20 mouse cellular contexts compared by ENCODE assay signal in genomic region chr17:29043583-29043982, GRCm38 (mm10). TPM values are rescaled to one million over a fixed set of nuclear protein-coding genes. Genes with fewer than 3 reads are reported as not detected.
DNase-seq lines count a peak whose midpoint lies in the region; ATAC-seq and TF ChIP-seq lines count a peak whose summit lies in the region.
"Had no signal": no experiment of that assay in that cellular context is flagged by ENCODE, and none has a peak within 500 bp of the region (broad histone marks: within the 10 kb centered on the region; RNA-seq: fewer than 3 reads in every experiment).

No protein-coding gene starts in this region.

- TF ChIP-seq RAD21 in MEL (IDR thresholded peaks at IDR 0.05; ENCODE audit: low read depth, low read length): no peak

- peak; percentile 88 for DNase-seq in midbrain, embryonic 11.5 days (ENCODE audit: low spot score, missing footprints)
- DNase-seq in midbrain, embryonic 10.5 days (ENCODE audit: low spot score): no peak
- DNase-seq in 416B (ENCODE audit: low read depth): peak; percentile 36
- DNase-seq in MEL (ENCODE audit: low read depth, low spot score): no peak
- no peak for DNase-seq in thymus, postnatal 10 days (ENCODE audit: low spot score in 2 of 2)
- DNase-seq: adrenal gland, postnatal 10 days; cerebellum, adult 11 months; cerebellum, adult 2 months; cerebellum, adult 9-11 months; cerebellum, postnatal 25 days; gastrocnemius, postnatal 25 days had no signal

- H3K4me2 ChIP-seq in midbrain, embryonic 11.5 days: no peak overlapping the region
- H3K4me2 ChIP-seq in myocyte (ENCODE audit: low read depth): no peak overlapping the region
- H3K4me2 ChIP-seq in forebrain, embryonic 16.5 days (ENCODE audit: low read length): no peak overlapping the region
- H3K4me2 ChIP-seq: embryonic facial prominence, embryonic 12.5 days; embryonic facial prominence, embryonic 15.5 days; heart, embryonic 11.5 days; hindbrain, embryonic 12.5 days; hindbrain, embryonic 15.5 days; intestine, embryonic 15.5 days had no signal

- H3K9me3 ChIP-seq in midbrain, embryonic 11.5 days (ENCODE audit: control insufficient read depth, low read length): no peaks in the 10 kb centered on the region
- H3K9me3 ChIP-seq in midbrain, embryonic 10.5 days (replicated peaks): no peaks in the 10 kb centered on the region
- no peaks in the 10 kb centered on the region for H3K9me3 ChIP-seq in MEL (replicated peaks; ENCODE audit: insufficient read depth, low read length)
- no peaks in the 10 kb centered on the region for H3K9me3 ChIP-seq in forebrain, embryonic 16.5 days (ENCODE audit: control insufficient read depth, low read length)
- H3K9me3 ChIP-seq: embryonic facial prominence, embryonic 12.5 days; embryonic facial prominence, embryonic 15.5 days; hindbrain, embryonic 12.5 days; hindbrain, embryonic 15.5 days; intestine, embryonic 15.5 days had no signal

- ATAC-seq in midbrain, embryonic 11.5 days (ENCODE audit: low FRiP score): no peak
- ATAC-seq in forebrain, embryonic 16.5 days: no peak
- ATAC-seq: forebrain, embryonic 14.5 days; intestine, embryonic 15.5 days had no signal

- peaks cover 36% of the 10 kb centered on the region for H3K36me3 ChIP-seq in midbrain, embryonic 11.5 days (ENCODE audit: control insufficient read depth, insufficient read depth, low read length)
- H3K36me3 ChIP-seq in midbrain, embryonic 10.5 days: peaks cover 92% of the 10 kb centered on the region
- H3K36me3 ChIP-seq in MEL (ENCODE audit: control insufficient read depth in 1 of 2, insufficient read depth in 2 of 2, low read length in 2 of 2) (peaks cover 43 to 47% of the 10 kb centered on the region in 2 experiments), myocyte (ENCODE audit: control insufficient read depth, insufficient read depth) (peaks cover 76% of the 10 kb centered on the region)
- H3K36me3 ChIP-seq in forebrain, embryonic 16.5 days (ENCODE audit: control insufficient read depth, insufficient read depth): peaks cover 49% of the 10 kb centered on the region

- no peaks in the 10 kb centered on the region for H3K27me3 ChIP-seq in midbrain, embryonic 11.5 days (ENCODE audit: control insufficient read depth, insufficient read depth, low read length)
- H3K27me3 ChIP-seq in midbrain, embryonic 10.5 days (ENCODE audit: low read depth, poor library complexity, severe bottlenecking): no peaks in the 10 kb centered on the region
- H3K27me3 ChIP-seq in MEL (ENCODE audit: control insufficient read depth in 1 of 2, insufficient read depth in 2 of 2, low read length in 2 of 2): no peaks in the 10 kb centered on the region
- no peaks in the 10 kb centered on the region for H3K27me3 ChIP-seq in myocyte (ENCODE audit: control insufficient read depth, insufficient read depth, insufficient read length)
- no peaks in the 10 kb centered on the region for H3K27me3 ChIP-seq in forebrain, embryonic 16.5 days (replicated peaks; ENCODE audit: control insufficient read depth, insufficient read depth, low read length)
- H3K27me3 ChIP-seq: embryonic facial prominence, embryonic 12.5 days; embryonic facial prominence, embryonic 15.5 days; hindbrain, embryonic 12.5 days; hindbrain, embryonic 15.5 days; intestine, embryonic 15.5 days had no signal

- TF ChIP-seq POLR2A in MEL (IDR thresholded peaks at IDR 0.05; ENCODE audit: control insufficient read depth in 1 of 2, insufficient read depth in 1 of 2, low read depth in 1 of 2, low read length in 2 of 2, poor library complexity in 1 of 2) (peak in 1 of 2 experiments; percentile 40; a peak in 1 of 4 replicates), myocyte (IDR thresholded peaks at IDR 0.05; ENCODE audit: insufficient read length, low read depth) (no peak)

- H3K4me1 ChIP-seq in midbrain, embryonic 11.5 days (ENCODE audit: control insufficient read depth, insufficient read depth, low read length): no peaks in the 10 kb centered on the region
- H3K4me1 ChIP-seq in midbrain, embryonic 10.5 days: no peaks in the 10 kb centered on the region
- peaks cover 12 to 19% of the 10 kb centered on the region in 2 experiments; a peak in 3 of 4 replicates for H3K4me1 ChIP-seq in MEL (ENCODE audit: control insufficient read depth in 1 of 2, insufficient read depth in 2 of 2, low read length in 2 of 2)
- peaks cover 12% of the 10 kb centered on the region for H3K4me1 ChIP-seq in forebrain, embryonic 16.5 days (replicated peaks; ENCODE audit: control insufficient read depth, insufficient read depth, low read length)
- H3K4me1 ChIP-seq: embryonic facial prominence, embryonic 12.5 days; hindbrain, embryonic 12.5 days had no signal

- H3ac ChIP-seq in myocyte (ENCODE audit: control insufficient read depth, insufficient read length): no peak overlapping the region

- H3K9ac ChIP-seq in midbrain, embryonic 11.5 days (ENCODE audit: low read length): no peak overlapping the region
- no peak overlapping the region for H3K9ac ChIP-seq in MEL (ENCODE audit: control insufficient read depth, low read depth, low read length, poor library complexity, severe bottlenecking)
- no peak overlapping the region for H3K9ac ChIP-seq in forebrain, embryonic 16.5 days (replicated peaks; ENCODE audit: low read depth, low read length)
- H3K9ac ChIP-seq: embryonic facial prominence, embryonic 12.5 days; embryonic facial prominence, embryonic 15.5 days; hindbrain, embryonic 12.5 days; hindbrain, embryonic 15.5 days; intestine, embryonic 15.5 days had no signal

- TF ChIP-seq EP300 in MEL (IDR thresholded peaks at IDR 0.05; ENCODE audit: low read depth in 1 of 2, low read length in 2 of 2): no peak

- no peak overlapping the region for H3K27ac ChIP-seq in midbrain, embryonic 11.5 days (ENCODE audit: low read depth, low read length)
- no peak overlapping the region for H3K27ac ChIP-seq in midbrain, embryonic 10.5 days (replicated peaks)
- no peak overlapping the region for H3K27ac ChIP-seq in MEL (ENCODE audit: control insufficient read depth, low read depth, low read length)
- no peak overlapping the region for H3K27ac ChIP-seq in forebrain, embryonic 16.5 days (ENCODE audit: low read length)
- H3K27ac ChIP-seq: embryonic facial prominence, embryonic 12.5 days; embryonic facial prominence, embryonic 15.5 days; hindbrain, embryonic 12.5 days; hindbrain, embryonic 15.5 days; intestine, embryonic 15.5 days had no signal

- peaks cover 4% of the 10 kb centered on the region for H3K79me2 ChIP-seq in MEL (ENCODE audit: control insufficient read depth, insufficient read depth, low read length, poor library complexity)
- peaks cover 26% of the 10 kb centered on the region for H3K79me2 ChIP-seq in myocyte (ENCODE audit: control insufficient read depth, insufficient read depth)

- WGBS in midbrain, embryonic 11.5 days: 89% methylated on average over 3 of the region's 3 CpGs
- 94% methylated on average over 3 of the region's 3 CpGs for WGBS in midbrain, embryonic 10.5 days
- WGBS in forebrain, embryonic 16.5 days: 92% methylated on average over 3 of the region's 3 CpGs

- TF ChIP-seq CTCF in MEL (IDR thresholded peaks at IDR 0.05 in 2 of 3, conservative IDR thresholded peaks at IDR 0.05 in 1 of 3; ENCODE audit: control insufficient read depth in 1 of 3, insufficient read depth in 1 of 3, low read depth in 2 of 3, low read length in 3 of 3, poor library complexity in 1 of 3, severe bottlenecking in 1 of 3): no peak

- no peak overlapping the region for H3K4me3 ChIP-seq in midbrain, embryonic 11.5 days (ENCODE audit: low read depth, low read length)
- no peak overlapping the region for H3K4me3 ChIP-seq in midbrain, embryonic 10.5 days
- H3K4me3 ChIP-seq in MEL (ENCODE audit: control insufficient read depth in 1 of 2, insufficient read depth in 1 of 2, low read depth in 2 of 2, low read length in 2 of 2): no peak overlapping the region
- no peak overlapping the region for H3K4me3 ChIP-seq in myocyte
- H3K4me3 ChIP-seq in forebrain, embryonic 16.5 days (replicated peaks; ENCODE audit: low read length): no peak overlapping the region
- H3K4me3 ChIP-seq: embryonic facial prominence, embryonic 12.5 days; embryonic facial prominence, embryonic 15.5 days; hindbrain, embryonic 12.5 days; hindbrain, embryonic 15.5 days; intestine, embryonic 15.5 days had no signal

TF ChIP-seq in MEL, 35 proteins besides CTCF, POLR2A, EP300 and RAD21 (continues in another document):
- peak; percentile 69; the same call in 1 of the 2 replicates for TF ChIP-seq POLR2AphosphoS2 (IDR thresholded peaks at IDR 0.05; ENCODE audit: low read length)
- no peak for TF ChIP-seq TCF12 (IDR thresholded peaks at IDR 0.05; ENCODE audit: low read depth, low read length)

TF ChIP-seq in myocyte, 11 proteins besides CTCF, POLR2A, EP300 and RAD21:
- peak; percentile 60 for TF ChIP-seq POLR2AphosphoS2 (IDR thresholded peaks at IDR 0.05; ENCODE audit: insufficient read length, low read depth)
- TF ChIP-seq MYOG (IDR thresholded peaks at IDR 0.05; ENCODE audit: control insufficient read depth in 1 of 3, insufficient read depth in 1 of 3, insufficient read length in 2 of 3, low read depth in 2 of 3): no peak
TF ChIP-seq in myocyte: peak in this region for 1.

RNA-seq across cellular contexts. Expression of gene Srsf3, which starts 11.2 kb away (rescaled TPM):
- polyA plus RNA-seq in midbrain, embryonic 11.5 days (2014; fragmentation: Nextera tagmentation; extraction: Ambion mirVana): 899 and 948 TPM in 2 replicates
- 789 and 839 TPM in 2 replicates for polyA plus RNA-seq in midbrain, embryonic 10.5 days (2016; fragmentation: Nextera tagmentation; extraction: Ambion mirVana)
- total RNA-seq in MEL (2012; rRNA removed): 312 and 367 TPM in 2 replicates
- polyA plus RNA-seq in MEL (2012; ENCODE audit: insufficient read depth in 1 of 2, insufficient read length in 2 of 2, low read depth in 1 of 2, low replicate concordance in 2 of 2, missing spikeins in 1 of 2): 100 to 1,000 TPM; 326 to 556 TPM
- 98.2 TPM for polyA plus RNA-seq in myocyte (2012; fragmentation: generic; extraction: Trizol)
- 571 and 653 TPM in 2 replicates for polyA plus RNA-seq in forebrain, embryonic 16.5 days (2015; fragmentation: Nextera tagmentation; extraction: Ambion mirVana)

RNA-seq across cellular contexts. Expression of gene Stk38, which starts 35.8 kb away (rescaled TPM):
- polyA plus RNA-seq in midbrain, embryonic 11.5 days (2014; fragmentation: Nextera tagmentation; extraction: Ambion mirVana): 130 and 139 TPM in 2 replicates
- 115 and 130 TPM in 2 replicates for polyA plus RNA-seq in midbrain, embryonic 10.5 days (2016; fragmentation: Nextera tagmentation; extraction: Ambion mirVana)
- 14.4 and 17.1 TPM in 2 replicates for total RNA-seq in MEL (2012; rRNA removed)
- polyA plus RNA-seq in MEL (2012; ENCODE audit: insufficient read depth in 1 of 2, insufficient read length in 2 of 2, low read depth in 1 of 2, low replicate concordance in 2 of 2, missing spikeins in 1 of 2): 100 to 1,000 TPM in 1 of 2 experiments, 10 to 100 TPM in 1; 49.3 to 290 TPM
- polyA plus RNA-seq in myocyte (2012; fragmentation: generic; extraction: Trizol): 28.3 TPM
- polyA plus RNA-seq in forebrain, embryonic 16.5 days (2015; fragmentation: Nextera tagmentation; extraction: Ambion mirVana): 129 and 136 TPM in 2 replicates

RNA-seq across cellular contexts. Expression of gene Cdkn1a, which starts 47.2 kb away (rescaled TPM):
- 16.1 and 17.4 TPM in 2 replicates for polyA plus RNA-seq in midbrain, embryonic 11.5 days (2014; fragmentation: Nextera tagmentation; extraction: Ambion mirVana)
- polyA plus RNA-seq in midbrain, embryonic 10.5 days (2016; fragmentation: Nextera tagmentation; extraction: Ambion mirVana): 19.1 and 24.8 TPM in 2 replicates
- 2.0 and 2.3 TPM in 2 replicates for total RNA-seq in MEL (2012; rRNA removed)
- polyA plus RNA-seq in MEL (2012; ENCODE audit: insufficient read depth in 1 of 2, insufficient read length in 2 of 2, low read depth in 1 of 2, low replicate concordance in 2 of 2, missing spikeins in 1 of 2) (10 to 100 TPM in 1 of 2 experiments, not detected in 1; 21.0 TPM), myocyte (2012; fragmentation: generic; extraction: Trizol) (2,069 TPM)
- 37.9 and 52.0 TPM in 2 replicates for polyA plus RNA-seq in forebrain, embryonic 16.5 days (2015; fragmentation: Nextera tagmentation; extraction: Ambion mirVana)

Comparison
In these comparisons a context has a peak if more than half of its experiments do, and no peak if none do; other contexts are left out.
1. DNase-seq: peak in midbrain, embryonic 11.5 days (single experiment) and 416B (single experiment); none in midbrain, embryonic 10.5 days (single experiment), MEL (single experiment) and thymus, postnatal 10 days (0 of 2).
2. RNA of gene Cdkn1a, which starts 47.2 kb away (polyA plus RNA-seq): 2,069 TPM in myocyte (single experiment); 37.9 to 52.0 TPM in forebrain, embryonic 16.5 days, 21.0 TPM in MEL, 19.1 to 24.8 TPM in midbrain, embryonic 10.5 days and 16.1 to 17.4 TPM in midbrain, embryonic 11.5 days; every median in the first group is over 10 times any median in the second.